Mouse (Mus musculus): ENCODE measurements around the gene Gm4559. TPM values are rescaled to one million over a fixed set of nuclear protein-coding genes. Genes with fewer than 3 reads are reported as not detected.
"Not testable (repeated sequence)": the region's sequence is repeated elsewhere in the genome, so short reads cannot be mapped to it uniquely, and the experiment has no call there.

The Gm4559 gene
- polyA plus RNA-seq, 1 experiment from 2014 or later = not detected

- H3K4me3 ChIP-seq (replicated peaks) = no peak overlapping the region
- H3K27me3 ChIP-seq = no peaks in the 10 kb centered on the region
- no peak overlapping the region for H3K4me2 ChIP-seq
- 0% methylated on average over 1 of the region's 1 CpGs for WGBS
- no peaks in the 10 kb centered on the region for H3K4me1 ChIP-seq
- no peaks in the 10 kb centered on the region for H3K36me3 ChIP-seq (replicated peaks)
- no peak overlapping the region for H3K9ac ChIP-seq
- ATAC-seq (ENCODE audit: low FRiP score) = no peak
- H3K27ac ChIP-seq = no peak overlapping the region
- no peaks in the 10 kb centered on the region for H3K9me3 ChIP-seq
These were observed 24.3 kb downstream of the Gm4559 start for GRCm38 (mm10) chr7:142249824-142250223.

GRCm38 (mm10) chr7:142240978-142241377, 33.2 kb downstream of the Gm4559 start, which contains the start of gene Gm40460:
Gene Gm40460, minus strand, starts transcription at chr7:142241078.
- 57% methylated on average over 2 of the region's 2 CpGs for WGBS

GRCm38 (mm10) chr7:142231540-142231939, 42.6 kb downstream of the Gm4559 start:
- Histone ChIP-seq H3K27ac (no peak overlapping the region), H3K27me3 (no peaks in the 10 kb centered on the region), H3K4me1 (no peaks in the 10 kb centered on the region), H3K4me2 (no peak overlapping the region), H3K4me3 (replicated peaks) (no peak overlapping the region), H3K9me3 (0 out of 2 replicates have a peak, but pooled peaks cover 5% of the 10 kb centered on the region), H3K9ac (no peak overlapping the region), H3K36me3 (replicated peaks) (no peaks in the 10 kb centered on the region)
- WGBS = 44% methylated on average over 1 of the region's 1 CpGs
- no peak for ATAC-seq (ENCODE audit: low FRiP score)

More at GRCm38 (mm10) chr7:142240978-142241377, 33.2 kb downstream of the Gm4559 start, which contains the start of gene Gm40460:
- H3K36me3 ChIP-seq (replicated peaks) = no peaks in the 10 kb centered on the region
- no peak within 1 kb of the TSS for H3K9ac ChIP-seq
- H3K27ac ChIP-seq = no peak within 1 kb of the TSS
- H3K27me3 ChIP-seq = no peaks in the 10 kb centered on the region
- H3K9me3 ChIP-seq = no peaks in the 10 kb centered on the region
- H3K4me2 ChIP-seq = no peak within 1 kb of the TSS
- no peaks in the 10 kb centered on the region for H3K4me1 ChIP-seq
- no peak for ATAC-seq (ENCODE audit: low FRiP score)
- no peak within 1 kb of the TSS for H3K4me3 ChIP-seq (replicated peaks)

- not testable (repeated sequence) for H3K9ac ChIP-seq; H3K36me3 ChIP-seq (replicated peaks); H3K9me3 ChIP-seq; H3K4me3 ChIP-seq (replicated peaks); ATAC-seq (ENCODE audit: low FRiP score); H3K27ac ChIP-seq; H3K4me2 ChIP-seq; H3K4me1 ChIP-seq; H3K27me3 ChIP-seq
- 63% methylated on average over 3 of the region's 3 CpGs for WGBS
These were observed 44.3 kb downstream of the Gm4559 start, which contains the start of gene Krtap5-5 for GRCm38 (mm10) chr7:142229871-142230270. Gene Krtap5-5, minus strand, starts transcription at chr7:142229971.

- Histone ChIP-seq H3K36me3 (replicated peaks) (no peaks in the 10 kb centered on the region), H3K27ac (no peak overlapping the region), H3K4me1 (no peaks in the 10 kb centered on the region; the same call in 1 of the 2 replicates), H3K4me3 (replicated peaks) (no peak overlapping the region), H3K27me3 (no peaks in the 10 kb centered on the region), H3K9ac (no peak overlapping the region), H3K9me3 (no peaks in the 10 kb centered on the region), H3K4me2 (no peak overlapping the region)
- no peak for ATAC-seq (ENCODE audit: low FRiP score)
- WGBS = 70% methylated on average over 2 of the region's 2 CpGs
These were observed 49.6 kb downstream of the Gm4559 start for GRCm38 (mm10) chr7:142224518-142224917.

Other genes starting within 250 kb of the Gm4559 start
- 46.4 and 46.9 TPM in 2 replicates for gene Mob2, start 213.3 kb downstream of the Gm4559 start, polyA plus RNA-seq (2016; fragmentation: Nextera tagmentation; extraction: Ambion mirVana)
- gene Dusp8, start 178.5 kb downstream of the Gm4559 start, polyA plus RNA-seq (2016; fragmentation: Nextera tagmentation; extraction: Ambion mirVana) = 45.0 and 45.8 TPM in 2 replicates
- not detected in 2 replicates for gene Gm45618, start 153.6 kb downstream of the Gm4559 start, polyA plus RNA-seq (2016; fragmentation: Nextera tagmentation; extraction: Ambion mirVana)
- gene Gm39115, start 138.3 kb downstream of the Gm4559 start, polyA plus RNA-seq (2016; fragmentation: Nextera tagmentation; extraction: Ambion mirVana) = not detected in 2 replicates
- not detected in 2 replicates for gene Gm45337, start 129.8 kb downstream of the Gm4559 start, polyA plus RNA-seq (2016; fragmentation: Nextera tagmentation; extraction: Ambion mirVana)
- gene Gm29735, start 117.2 kb downstream of the Gm4559 start, polyA plus RNA-seq (2016; fragmentation: Nextera tagmentation; extraction: Ambion mirVana) = not detected in 2 replicates
- gene Gm4553, start 108.6 kb downstream of the Gm4559 start, polyA plus RNA-seq (2016; fragmentation: Nextera tagmentation; extraction: Ambion mirVana) = not detected in 2 replicates
- gene Krtap5-2, start 98.4 kb downstream of the Gm4559 start, polyA plus RNA-seq (2016; fragmentation: Nextera tagmentation; extraction: Ambion mirVana) = not detected in 2 replicates
- not detected in 2 replicates for gene Gm10153, start 84.0 kb downstream of the Gm4559 start, polyA plus RNA-seq (2016; fragmentation: Nextera tagmentation; extraction: Ambion mirVana)
- gene Krtap5-3, start 73.0 kb downstream of the Gm4559 start, polyA plus RNA-seq (2016; fragmentation: Nextera tagmentation; extraction: Ambion mirVana) = not detected in 2 replicates
- gene Gm7579, start 62.5 kb downstream of the Gm4559 start, polyA plus RNA-seq (2016; fragmentation: Nextera tagmentation; extraction: Ambion mirVana) = not detected in 2 replicates
- gene Krtap5-5, start 44.4 kb downstream of the Gm4559 start, polyA plus RNA-seq (2016; fragmentation: Nextera tagmentation; extraction: Ambion mirVana) = not detected in 2 replicates
- gene Gm40460, start 33.3 kb downstream of the Gm4559 start, polyA plus RNA-seq (2016; fragmentation: Nextera tagmentation; extraction: Ambion mirVana) = not detected in 2 replicates
- gene Gm2431, start 16.0 kb downstream of the Gm4559 start, polyA plus RNA-seq (2016; fragmentation: Nextera tagmentation; extraction: Ambion mirVana) = not detected in 2 replicates
- not detected in 2 replicates for gene Krtap5-1, start 22.8 kb upstream of the Gm4559 start, polyA plus RNA-seq (2016; fragmentation: Nextera tagmentation; extraction: Ambion mirVana)
- gene Krtap5-4, start 29.2 kb upstream of the Gm4559 start, polyA plus RNA-seq (2016; fragmentation: Nextera tagmentation; extraction: Ambion mirVana) = not detected in 2 replicates
- gene Ifitm10, start 99.4 kb upstream of the Gm4559 start, polyA plus RNA-seq (2016; fragmentation: Nextera tagmentation; extraction: Ambion mirVana) = 0.34 and 0.45 TPM in 2 replicates
- gene Gm49369, start 108.3 kb upstream of the Gm4559 start, polyA plus RNA-seq (2016; fragmentation: Nextera tagmentation; extraction: Ambion mirVana) = 0.60 and 0.91 TPM in 2 replicates
- gene Ctsd, start 113.7 kb upstream of the Gm4559 start, polyA plus RNA-seq (2016; fragmentation: Nextera tagmentation; extraction: Ambion mirVana) = 132 TPM in 2 replicates
- gene Syt8, start 160.5 kb upstream of the Gm4559 start, polyA plus RNA-seq (2016; fragmentation: Nextera tagmentation; extraction: Ambion mirVana) = not detected in 2 replicates
- 1.3 TPM in 1 of 2 replicates, not detected in the other for gene Tnni2, start 167.4 kb upstream of the Gm4559 start, polyA plus RNA-seq (2016; fragmentation: Nextera tagmentation; extraction: Ambion mirVana)
- 5.4 and 6.3 TPM in 2 replicates for gene Lsp1, start 186.4 kb upstream of the Gm4559 start, polyA plus RNA-seq (2016; fragmentation: Nextera tagmentation; extraction: Ambion mirVana)
- 0.78 TPM in 1 of 2 replicates, not detected in the other for gene Tnnt3, start 224.5 kb upstream of the Gm4559 start, polyA plus RNA-seq (2016; fragmentation: Nextera tagmentation; extraction: Ambion mirVana)